Mouse (Mus musculus): Measurements from ENCODE around the gene Mia3.

- TF ChIP-seq POLR2A (IDR thresholded peaks at IDR 0.05; ENCODE audit: insufficient read length, low read depth) = no peak
- TF ChIP-seq MAX (IDR thresholded peaks at IDR 0.05; ENCODE audit: low read depth) = no peak
- TF ChIP-seq REST (IDR thresholded peaks at IDR 0.05; ENCODE audit: insufficient read depth, insufficient read length) = no peak
- no peak for TF ChIP-seq USF1 (IDR thresholded peaks at IDR 0.05; ENCODE audit: low read depth)
- no peak for TF ChIP-seq SRF (IDR thresholded peaks at IDR 0.05; ENCODE audit: control insufficient read depth, insufficient read length, low read depth)
- no peak for TF ChIP-seq POLR2AphosphoS2 (IDR thresholded peaks at IDR 0.05; ENCODE audit: insufficient read length, low read depth)
- no peak for TF ChIP-seq TCF12 (IDR thresholded peaks at IDR 0.05; ENCODE audit: insufficient read depth, poor library complexity, severe bottlenecking)
- no peak for TF ChIP-seq E2F4 (IDR thresholded peaks at IDR 0.05; ENCODE audit: insufficient read depth)
- TF ChIP-seq MYOD1 (IDR thresholded peaks at IDR 0.05; ENCODE audit: control insufficient read depth in 1 of 3, insufficient read length in 2 of 3, low read depth in 2 of 3) = no peak
Observed at GRCm38 (mm10) chr1:183296465-183296864, 72.9 kb downstream of the Mia3 start, which contains the start of gene Aida.

Data from myocyte (in vitro differentiated cells).